Mouse (Mus musculus) cerebellum, adult 9-11 months (tissue): ENCODE data around the gene Cdyl2.
A peak's percentile ranks its signal among the peaks of the same experiment; 100 is the strongest.

Source experiments
- DNase-seq: peaks from one replicate; pipeline ENCODE4 v3.0.0; 2022

The Cdyl2 gene

GRCm38 (mm10) chr8:116732684-116733647 is at the start of gene Cdyl2:
Gene Cdyl2 (minus strand): TSS chr8:116732991.
- DNase-seq = peak; percentile 90

GRCm38 (mm10) chr8:116780594-116780993 is 47.8 kb upstream of the Cdyl2 start:
- DNase-seq = no peak

GRCm38 (mm10) chr8:116774220-116774619 is 41.4 kb upstream of the Cdyl2 start:
- no peak for DNase-seq

GRCm38 (mm10) chr8:116772727-116773126 is 39.9 kb upstream of the Cdyl2 start:
- DNase-seq = no peak

- no peak for DNase-seq
Measured at GRCm38 (mm10) chr8:116771797-116772343, 39.1 kb upstream of the Cdyl2 start.

GRCm38 (mm10) chr8:116770756-116771155 is 38.0 kb upstream of the Cdyl2 start:
- DNase-seq = no peak

GRCm38 (mm10) chr8:116756174-116756573 is 23.4 kb upstream of the Cdyl2 start:
- DNase-seq = peak; percentile 14

GRCm38 (mm10) chr8:116755557-116755956 is 22.8 kb upstream of the Cdyl2 start:
- DNase-seq = peak; percentile 26

- DNase-seq = no peak
Measured at GRCm38 (mm10) chr8:116740726-116741125, 7.9 kb upstream of the Cdyl2 start.

GRCm38 (mm10) chr8:116735306-116735705 is 2.5 kb upstream of the Cdyl2 start:
- DNase-seq = no peak

- no peak for DNase-seq
Measured at GRCm38 (mm10) chr8:116734176-116734575, 1.4 kb upstream of the Cdyl2 start.

GRCm38 (mm10) chr8:116733648-116734014 is 840 bp upstream of the Cdyl2 start:
- no peak for DNase-seq

- peak; percentile 67 for DNase-seq
Measured at GRCm38 (mm10) chr8:116731976-116732683, 661 bp downstream of the Cdyl2 start.

- DNase-seq = no peak
Measured at GRCm38 (mm10) chr8:116721451-116721850, 11.3 kb downstream of the Cdyl2 start.

GRCm38 (mm10) chr8:116707496-116707895 is 25.3 kb downstream of the Cdyl2 start:
- no peak for DNase-seq

GRCm38 (mm10) chr8:116702501-116702900 is 30.3 kb downstream of the Cdyl2 start:
- no peak for DNase-seq

GRCm38 (mm10) chr8:116692931-116693330 is 39.9 kb downstream of the Cdyl2 start:
- DNase-seq = no peak

GRCm38 (mm10) chr8:116689741-116690140 is 43.0 kb downstream of the Cdyl2 start:
- DNase-seq = no peak

- DNase-seq = no peak
Measured at GRCm38 (mm10) chr8:116676174-116676573, 56.6 kb downstream of the Cdyl2 start.

- DNase-seq = no peak
Measured at GRCm38 (mm10) chr8:116673966-116674805, 58.6 kb downstream of the Cdyl2 start.

GRCm38 (mm10) chr8:116673493-116673892 is 59.3 kb downstream of the Cdyl2 start:
- DNase-seq = no peak

GRCm38 (mm10) chr8:116673052-116673451 is 59.7 kb downstream of the Cdyl2 start:
- no peak for DNase-seq

- DNase-seq = no peak
Measured at GRCm38 (mm10) chr8:116671543-116671942, 61.2 kb downstream of the Cdyl2 start.
